15 mouse cellular contexts compared by ENCODE assay signal in the genomic region with DNA sequence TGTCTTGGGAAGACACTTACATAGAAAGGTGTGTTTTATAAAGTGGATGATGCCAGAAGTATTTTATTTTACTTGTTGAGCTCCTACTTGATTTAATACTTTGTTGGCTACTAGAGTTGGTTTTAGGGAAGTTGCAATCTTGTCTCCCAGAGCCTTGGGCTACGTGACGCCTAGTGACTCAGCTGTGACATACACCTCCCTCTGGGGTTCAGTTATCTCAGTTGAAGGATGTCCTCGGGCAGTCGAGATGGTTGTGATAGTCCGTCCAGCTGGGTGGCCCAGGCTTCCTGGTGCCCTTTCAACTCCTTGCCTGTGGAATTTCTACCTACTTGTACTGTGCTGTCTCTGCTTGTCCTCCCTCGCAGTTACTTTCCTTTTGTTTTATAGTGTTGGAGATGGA. TPM values are rescaled to one million over a fixed set of nuclear protein-coding genes. Genes with fewer than 3 reads are reported as not detected.
DNase-seq lines count a peak whose midpoint lies in the region; ATAC-seq and TF ChIP-seq lines count a peak whose summit lies in the region.
"Had no signal": no experiment of that assay in that cellular context is flagged by ENCODE, and none has a peak within 500 bp of the region (broad histone marks: within the 10 kb centered on the region; RNA-seq: fewer than 3 reads in every experiment).

No protein-coding gene starts in this region.

- WGBS in liver, embryonic 16.5 days (ENCODE audit: insufficient replicate concordance) = 14% methylated on average over 6 of the region's 6 CpGs

- H3K4me1 ChIP-seq in G1E (ENCODE audit: insufficient read depth, low read depth, low read length) = peaks cover 96% of the 10 kb centered on the region
- peaks cover 52% of the 10 kb centered on the region for H3K4me1 ChIP-seq in liver, embryonic 16.5 days (ENCODE audit: control insufficient read depth, low read depth, low read length)

- no peak overlapping the region for H3K9ac ChIP-seq in liver, embryonic 16.5 days (ENCODE audit: low read depth, low read length)
- H3K9ac ChIP-seq: limb, embryonic 15.5 days had no signal

- no peak overlapping the region for H3K27ac ChIP-seq in liver, embryonic 16.5 days (ENCODE audit: low read length)
- H3K27ac ChIP-seq: heart, adult 2 months; limb, embryonic 15.5 days; midbrain, embryonic 10.5 days had no signal

- peaks cover 43% of the 10 kb centered on the region for H3K36me3 ChIP-seq in G1E (replicated peaks)
- H3K36me3 ChIP-seq in liver, embryonic 16.5 days (ENCODE audit: control insufficient read depth, insufficient read depth) = no peaks in the 10 kb centered on the region
- H3K36me3 ChIP-seq: limb, embryonic 15.5 days; midbrain, embryonic 10.5 days had no signal

- peak; percentile 76 to 89 for DNase-seq in adrenal gland, adult (ENCODE audit: inconsistent age in 2 of 2, low spot score in 1 of 2)
- no peak for DNase-seq in adrenal gland, postnatal 4 days (ENCODE audit: low spot score in 2 of 2)
- peak; percentile 78 for DNase-seq in G1E (ENCODE audit: low spot score)
- no peak for DNase-seq in spleen, postnatal 14 days (ENCODE audit: low spot score in 2 of 2)
- no peak for DNase-seq in cerebellum, postnatal 4 days (ENCODE audit: low spot score in 2 of 2)
- no peak for DNase-seq in cerebellum, postnatal 25 days
- DNase-seq: cerebellum, postnatal 14 days; heart, adult 2 months; kidney, postnatal 36 days had no signal

- no peaks in the 10 kb centered on the region for H3K27me3 ChIP-seq in G1E (ENCODE audit: insufficient read depth, low read length)
- no peaks in the 10 kb centered on the region for H3K27me3 ChIP-seq in liver, embryonic 16.5 days (ENCODE audit: control insufficient read depth, insufficient read depth, low read depth, low read length)
- H3K27me3 ChIP-seq: limb, embryonic 15.5 days; Patski had no signal

- ATAC-seq in G1E (ENCODE audit: extremely low read depth, insufficient number of reproducible peaks, low FRiP score, poor library complexity, severe bottlenecking) = peak; percentile 61
- peak; percentile 76 for ATAC-seq in common myeloid progenitor, adult 5-6 weeks (replicated peaks; ENCODE audit: low read depth, poor library complexity, severe bottlenecking)
- peak; percentile 74 for ATAC-seq in liver, embryonic 16.5 days (ENCODE audit: low read depth)
- ATAC-seq: hindbrain, embryonic 16.5 days; Patski had no signal

- peak overlapping the region; percentile 64; the same call in 1 of the 2 replicates for H3K4me3 ChIP-seq in G1E (ENCODE audit: low read depth, low read length)
- H3K4me3 ChIP-seq in liver, embryonic 16.5 days (ENCODE audit: low read depth, low read length) = no peak overlapping the region
- H3K4me3 ChIP-seq: heart, adult 2 months; limb, embryonic 15.5 days; midbrain, embryonic 10.5 days had no signal

- 0 out of 2 replicates have a peak overlapping the region, but pooled peaks have one; percentile 18 for H3K4me2 ChIP-seq in liver, embryonic 16.5 days (ENCODE audit: low read depth, low read length)
- H3K4me2 ChIP-seq: limb, embryonic 15.5 days had no signal

- H3K9me3 ChIP-seq in G1E (replicated peaks) = no peaks in the 10 kb centered on the region
- no peaks in the 10 kb centered on the region for H3K9me3 ChIP-seq in liver, embryonic 16.5 days (replicated peaks; ENCODE audit: control insufficient read depth, low read length)
- H3K9me3 ChIP-seq: limb, embryonic 15.5 days; midbrain, embryonic 10.5 days had no signal

- no peak for TF ChIP-seq CTCF in G1E (IDR thresholded peaks at IDR 0.05; ENCODE audit: low read depth, low read length)

RNA-seq across cellular contexts. Expression of a gene that starts 15.8 kb away (rescaled TPM):
- 1 to 10 TPM; 5.6 TPM for total RNA-seq in adrenal gland, postnatal 4 days (2021)
- total RNA-seq in G1E (2014; fragmentation: Nextera tagmentation) = 25.1 and 25.6 TPM in 2 replicates
- total RNA-seq in G1E (2017) = 14.8 and 15.1 TPM in 2 replicates
- 21.4 and 22.0 TPM in 2 replicates for polyA plus RNA-seq in G1E (2012)
- total RNA-seq in common myeloid progenitor, adult 5-6 weeks (2017) = 1.5 and 1.6 TPM in 2 replicates
- 3.0 and 3.4 TPM in 2 replicates for polyA plus RNA-seq in liver, embryonic 16.5 days (2015; fragmentation: Nextera tagmentation; extraction: Ambion mirVana)

RNA-seq across cellular contexts. Expression of a gene that starts 26.7 kb away (rescaled TPM):
- 10 to 100 TPM; 22.9 to 26.7 TPM for total RNA-seq in adrenal gland, postnatal 4 days (2021)
- 4.5 and 5.1 TPM in 2 replicates for total RNA-seq in G1E (2014; fragmentation: Nextera tagmentation)
- total RNA-seq in G1E (2017) = 21.6 and 23.4 TPM in 2 replicates
- polyA plus RNA-seq in G1E (2012) = 27.8 and 32.7 TPM in 2 replicates
- 4.1 and 10.6 TPM in 2 replicates for total RNA-seq in common myeloid progenitor, adult 5-6 weeks (2017)
- polyA plus RNA-seq in liver, embryonic 16.5 days (2015; fragmentation: Nextera tagmentation; extraction: Ambion mirVana) = 2.9 and 4.0 TPM in 2 replicates

RNA-seq across cellular contexts. Expression of a gene that starts 40.7 kb away (rescaled TPM):
- under 1 TPM in 1 of 2 experiments, not detected in 1; 0.22 TPM for total RNA-seq in adrenal gland, postnatal 4 days (2021)
- 5.6 TPM in 2 replicates for total RNA-seq in G1E (2014; fragmentation: Nextera tagmentation)
- total RNA-seq in G1E (2017) = 1.6 and 2.1 TPM in 2 replicates
- polyA plus RNA-seq in G1E (2012) = 1.5 and 1.7 TPM in 2 replicates
- 0.18 and 0.29 TPM in 2 replicates for total RNA-seq in common myeloid progenitor, adult 5-6 weeks (2017)
- polyA plus RNA-seq in liver, embryonic 16.5 days (2015; fragmentation: Nextera tagmentation; extraction: Ambion mirVana) = 0.04 and 0.05 TPM in 2 replicates

RNA-seq across cellular contexts. Expression of a gene that starts 46.7 kb away (rescaled TPM):
- 100 to 1,000 TPM; 200 to 206 TPM for total RNA-seq in adrenal gland, postnatal 4 days (2021)
- total RNA-seq in G1E (2014; fragmentation: Nextera tagmentation) (356 and 455 TPM in 2 replicates), G1E (2017) (143 and 176 TPM in 2 replicates)
- 96.3 and 111 TPM in 2 replicates for polyA plus RNA-seq in G1E (2012)
- total RNA-seq in common myeloid progenitor, adult 5-6 weeks (2017) = 135 and 163 TPM in 2 replicates
- 164 and 179 TPM in 2 replicates for polyA plus RNA-seq in liver, embryonic 16.5 days (2015; fragmentation: Nextera tagmentation; extraction: Ambion mirVana)

Comparison
In these comparisons a context has a peak if more than half of its experiments do, and no peak if none do; other contexts are left out.
1. DNase-seq: peak in adrenal gland, adult (2 of 2) and G1E (single experiment); none in adrenal gland, postnatal 4 days (0 of 2), spleen, postnatal 14 days (0 of 2), cerebellum, postnatal 4 days (0 of 2) and cerebellum, postnatal 25 days (0 of 2).
2. Peak in every context shown above with its lines, with median percentiles within 50 percentile points of each other: ATAC-seq.